Mouse (Mus musculus) cortical plate, adult 2 months (tissue): Measurements from ENCODE around the gene Prpf6. TPM values are rescaled to one million over a fixed set of nuclear protein-coding genes. Genes with fewer than 3 reads are reported as not detected.
A peak's percentile ranks its signal among the peaks of the same experiment; 100 is the strongest.

Experiments
- H3K27ac ChIP-seq: fragments of 200-500 bp; 2 replicates; pipeline ENCODE4 v1.5.1; 2012; ENCODE audit warnings: low read length, control low read depth, inconsistent platforms; ENCODE audit not compliant: insufficient read depth
- H3K4me1 ChIP-seq: fragments of 200-500 bp; 2 replicates; pipeline ENCODE4 v1.6.1; 2011; ENCODE audit warnings: low read length; ENCODE audit not compliant: control insufficient read depth, insufficient read depth
- H3K4me3 ChIP-seq: fragments of 200-500 bp; 2 replicates; pipeline ENCODE4 v1.5.1; 2011; ENCODE audit warnings: mild to moderate bottlenecking, low read length, control low read depth; ENCODE audit not compliant: insufficient read depth
- CTCF ChIP-seq: fragments of 200-500 bp; IDR thresholded peaks from 2 replicates; pipeline ENCODE4 v1.5.1; 2011; ENCODE audit warnings: mild to moderate bottlenecking, control low read depth, low read length; ENCODE audit not compliant: insufficient read depth; ENCODE audit errors: extremely low read depth
- POLR2A ChIP-seq: fragments of 200-500 bp; IDR thresholded peaks from 2 replicates; pipeline ENCODE4 v1.6.1; 2011; ENCODE audit warnings: mild to moderate bottlenecking, low read length, control low read depth; ENCODE audit not compliant: insufficient read depth; ENCODE audit errors: extremely low read depth
- polyA plus RNA-seq: library from polyadenylated mRNA; depleted of rRNA; stranded (reverse); fragments of >200 nt; gene quantifications from 2 replicates; pipeline ENCODE4 v1.2.3, GENCODE M21; 2012

The Prpf6 gene
- polyA plus RNA-seq, 1 experiment, result 35.6 TPM

DNA sequence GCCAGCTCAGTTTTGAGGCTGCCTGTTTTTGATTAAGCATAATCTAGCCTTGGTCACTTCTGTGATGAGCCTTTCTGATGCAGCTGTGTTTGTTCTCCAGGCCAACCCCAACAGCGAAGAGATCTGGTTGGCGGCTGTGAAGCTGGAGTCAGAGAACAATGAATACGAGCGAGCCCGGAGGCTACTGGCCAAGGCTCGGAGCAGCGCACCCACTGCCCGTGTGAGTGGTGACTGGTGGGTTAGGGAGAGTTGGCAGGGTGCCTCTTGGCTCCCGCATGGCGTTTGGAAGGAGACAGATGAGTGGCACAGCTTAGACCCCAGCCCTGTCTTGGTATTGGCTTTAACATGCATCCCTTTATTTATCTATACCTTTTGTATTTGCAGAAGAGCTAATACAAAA, 57.3 kb downstream of the Prpf6 start:
- H3K4me3 ChIP-seq, result no peak overlapping the region

DNA sequence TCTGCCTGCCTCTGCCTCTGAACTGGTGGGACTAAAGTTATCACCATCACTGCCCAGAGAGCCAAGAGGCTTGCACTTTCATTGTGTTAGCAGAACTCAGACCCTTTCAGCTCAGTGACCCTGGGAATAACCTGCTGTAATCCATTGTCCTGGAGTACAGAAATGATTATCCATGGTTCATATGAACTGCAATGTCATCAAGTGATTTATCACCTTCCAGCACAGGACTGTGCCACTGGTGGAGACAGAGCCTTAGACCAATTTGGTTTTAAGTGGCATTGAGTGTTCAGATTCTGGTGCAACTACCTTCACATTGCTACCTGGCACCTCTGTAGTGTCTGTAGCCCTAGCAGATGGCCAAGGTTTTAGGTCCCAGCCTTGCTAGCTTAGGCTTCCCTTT, 61.4 kb downstream of the Prpf6 start:
- H3K4me3 ChIP-seq, result no peak overlapping the region
- no peaks in the 10 kb centered on the region for H3K4me1 ChIP-seq
- no peak for TF ChIP-seq CTCF
- no peak for TF ChIP-seq POLR2A
- no peak overlapping the region for H3K27ac ChIP-seq

More for the DNA sequence above, 57.3 kb downstream of the Prpf6 start:
- Histone ChIP-seq H3K4me1 (no peaks in the 10 kb centered on the region), H3K27ac (no peak overlapping the region)
- TF ChIP-seq CTCF (no peak), POLR2A (no peak)

DNA sequence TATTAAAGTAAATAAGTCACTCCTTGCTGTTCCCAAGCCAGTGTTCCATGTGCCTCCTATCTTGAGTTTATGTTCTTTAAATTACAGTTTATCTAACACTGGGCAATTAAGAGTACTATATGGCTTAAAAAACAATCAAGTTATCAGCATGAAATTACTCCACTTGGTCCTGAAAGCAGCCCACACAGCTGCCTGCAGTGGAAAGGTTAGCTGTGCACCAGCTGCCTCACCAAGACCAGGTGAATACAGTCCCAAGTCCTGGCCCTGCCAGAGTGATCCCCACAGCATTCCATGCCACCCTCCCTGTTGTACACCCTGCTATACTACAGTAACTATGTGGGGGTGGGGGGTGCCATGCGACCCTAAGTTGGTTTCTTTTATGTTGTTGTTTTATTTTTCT, 61.9 kb downstream of the Prpf6 start:
- Histone ChIP-seq H3K27ac (no peak overlapping the region), H3K4me1 (no peaks in the 10 kb centered on the region), H3K4me3 (no peak overlapping the region)
- TF ChIP-seq CTCF (no peak), POLR2A (no peak)

DNA sequence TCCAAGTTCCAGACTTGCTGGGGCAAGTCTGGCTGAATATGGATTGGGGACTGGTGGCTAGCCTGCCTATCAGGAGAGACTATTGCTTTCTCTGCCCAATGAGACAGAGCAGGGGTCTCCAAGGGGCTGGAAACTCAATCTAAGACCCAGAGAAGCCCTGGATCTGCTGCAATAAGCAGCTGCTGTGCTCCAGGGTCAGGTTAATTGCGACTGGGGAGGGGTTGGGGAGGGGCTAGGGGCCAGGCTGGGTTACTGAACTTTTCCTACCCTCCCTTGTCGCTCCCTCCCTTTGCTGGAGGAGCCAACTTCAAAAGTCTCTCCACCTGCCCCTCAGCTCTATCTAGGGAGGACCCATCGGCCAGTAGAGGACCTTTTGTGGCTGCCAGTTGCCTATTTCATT, 65.1 kb downstream of the Prpf6 start, which contains the start of gene Gm29797:
Gene Gm29797 (plus strand): TSS at position 301 of the 400 bp plus-strand sequence.
- H3K4me1 ChIP-seq, result 0 out of 2 replicates have a peak, but pooled peaks cover 2% of the 10 kb centered on the region
- H3K27ac ChIP-seq, result no peak within 1 kb of the TSS

DNA sequence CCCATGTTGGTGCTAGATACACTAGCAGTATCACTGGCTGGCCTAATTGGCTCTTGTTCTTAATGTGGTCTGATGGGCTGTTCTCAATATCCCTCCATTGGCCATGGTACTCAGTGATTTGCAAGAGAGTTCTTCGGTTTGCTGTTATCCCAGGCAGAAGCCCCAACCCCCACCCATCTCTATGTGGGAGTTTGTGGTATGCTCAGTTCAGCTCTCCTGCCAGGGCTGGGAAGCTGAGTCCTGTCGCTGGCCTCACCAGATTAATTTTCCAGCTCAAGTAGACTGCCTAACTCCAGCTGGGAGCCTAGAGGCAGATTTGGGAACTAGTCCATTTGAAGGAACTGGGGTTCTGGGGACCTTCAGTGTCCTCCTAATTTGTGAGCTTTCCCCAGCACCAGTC, 65.8 kb downstream of the Prpf6 start:
- H3K4me1 ChIP-seq, result 0 out of 2 replicates have a peak, but pooled peaks cover 2% of the 10 kb centered on the region
- no peak overlapping the region for H3K27ac ChIP-seq
- no peak overlapping the region for H3K4me3 ChIP-seq
- TF ChIP-seq CTCF, result no peak

More for the DNA sequence above, 65.1 kb downstream of the Prpf6 start, which contains the start of gene Gm29797:
- no peak within 1 kb of the TSS for H3K4me3 ChIP-seq
- TF ChIP-seq POLR2A (no peak), CTCF (no peak)

DNA sequence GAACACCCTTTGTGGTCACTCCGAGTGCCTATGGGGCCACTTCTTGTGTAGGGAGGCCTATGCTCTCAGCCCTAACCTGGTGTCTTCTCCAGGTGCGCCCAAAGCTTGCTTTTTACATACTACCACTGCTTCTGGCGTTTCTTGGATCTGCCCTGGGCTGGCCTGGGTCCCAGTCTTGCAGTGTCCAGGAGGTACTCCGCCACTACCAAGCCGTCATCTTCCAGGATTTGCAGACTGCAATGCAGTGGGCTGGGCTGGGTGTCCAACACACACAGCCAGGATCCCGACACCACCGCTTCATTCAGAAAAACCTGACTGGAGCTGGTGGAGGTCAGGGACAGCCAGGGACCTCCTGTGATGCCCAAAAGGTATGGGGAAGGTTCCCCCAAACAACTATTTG, 66.9 kb downstream of the Prpf6 start:
- H3K4me1 ChIP-seq, result 0 out of 2 replicates have a peak, but pooled peaks cover 2% of the 10 kb centered on the region
- H3K27ac ChIP-seq, result no peak overlapping the region
- TF ChIP-seq POLR2A, result no peak
- TF ChIP-seq CTCF, result no peak
- no peak overlapping the region for H3K4me3 ChIP-seq

DNA sequence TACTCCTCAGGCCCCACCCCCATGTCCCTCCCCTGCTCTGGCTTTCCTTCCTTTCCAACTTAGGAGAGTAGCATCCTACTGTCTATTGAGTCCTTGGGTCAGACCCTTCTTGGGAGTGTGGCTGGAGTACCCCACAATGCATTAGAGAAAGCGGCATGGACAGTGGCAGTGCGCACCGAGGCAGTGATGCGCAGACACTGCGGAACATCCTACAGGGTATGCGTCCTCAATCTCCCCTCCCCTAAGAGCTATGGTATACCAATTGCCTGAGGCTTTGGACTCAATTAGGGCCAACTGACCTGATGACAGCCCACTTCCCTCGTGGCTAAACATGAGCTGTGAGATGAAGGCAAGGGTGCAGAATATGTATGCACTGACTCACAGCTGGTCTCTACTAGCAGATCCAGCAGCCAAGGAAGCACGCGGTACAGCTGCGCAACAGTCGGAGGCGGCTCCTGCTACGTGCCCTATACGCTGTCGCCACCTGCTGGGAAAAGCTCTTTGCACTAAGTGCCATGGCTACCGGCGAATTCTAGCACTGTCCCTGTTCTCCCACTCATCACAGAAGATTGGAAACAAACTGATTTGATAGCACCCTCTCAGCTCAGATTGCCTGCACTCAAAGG, 67.4 kb downstream of the Prpf6 start:
- 0 out of 2 replicates have a peak, but pooled peaks cover 2% of the 10 kb centered on the region for H3K4me1 ChIP-seq
- no peak overlapping the region for H3K4me3 ChIP-seq
- TF ChIP-seq CTCF (peak; percentile 35; the same call in 1 of the 2 replicates), POLR2A (no peak)
- no peak overlapping the region for H3K27ac ChIP-seq

DNA sequence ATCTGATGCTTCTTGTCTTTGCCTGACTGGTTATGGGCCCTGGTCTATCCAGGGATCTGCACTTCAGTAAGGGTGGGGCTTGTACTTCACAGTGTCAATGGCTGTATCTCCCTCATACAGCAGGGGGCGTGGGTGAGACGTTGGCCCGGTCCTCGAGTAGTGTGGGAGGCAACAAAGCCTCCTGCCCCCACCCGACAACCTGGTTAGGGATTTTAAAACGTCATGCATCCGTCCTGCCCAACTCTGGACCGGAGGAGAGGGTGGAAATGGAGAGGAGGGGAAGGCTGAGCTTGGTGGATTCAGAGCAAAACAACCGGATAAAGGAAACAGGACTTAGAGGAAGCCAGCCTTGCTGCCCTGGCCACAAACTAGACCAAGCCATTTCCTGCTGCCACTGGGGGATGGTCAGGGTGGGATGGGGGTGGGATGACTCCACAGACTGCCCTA, 68.0 kb downstream of the Prpf6 start:
- Histone ChIP-seq H3K4me1 (0 out of 2 replicates have a peak, but pooled peaks cover 2% of the 10 kb centered on the region), H3K4me3 (no peak overlapping the region), H3K27ac (no peak overlapping the region)
- no peak for TF ChIP-seq POLR2A
- peak; percentile 74 for TF ChIP-seq CTCF

DNA sequence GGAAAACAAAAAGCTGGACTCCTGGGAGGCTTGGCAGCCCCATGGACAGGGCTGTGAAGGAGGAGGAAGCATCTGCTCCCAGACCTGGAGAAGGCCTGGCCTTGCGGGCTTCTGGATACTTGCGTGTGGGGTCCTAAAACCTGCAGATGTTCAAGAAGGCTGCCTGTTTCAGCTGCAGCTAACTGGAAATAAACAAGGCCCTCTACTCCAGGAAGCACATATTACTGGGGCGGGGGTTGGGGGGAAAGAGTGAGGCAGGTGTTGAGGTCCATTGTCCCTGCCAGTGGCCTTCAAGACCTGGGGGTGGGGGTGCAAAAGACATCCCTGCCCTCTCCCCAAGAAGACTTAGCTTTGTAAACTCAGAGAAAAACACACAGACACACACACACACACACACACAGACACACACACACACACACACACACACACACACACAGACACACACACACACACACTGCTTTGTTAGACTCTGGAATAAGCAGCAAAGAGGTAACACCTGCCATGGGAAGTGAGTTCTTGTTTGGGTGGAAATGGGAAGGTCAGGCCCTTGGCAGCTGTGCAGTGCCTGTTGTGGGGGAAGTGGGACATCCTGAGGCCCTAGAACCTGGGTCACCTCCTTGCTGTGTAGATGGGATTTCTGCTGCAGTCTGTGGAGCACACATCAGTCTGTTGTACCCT, 71.1 kb downstream of the Prpf6 start:
- TF ChIP-seq POLR2A, result no peak
- no peak for TF ChIP-seq CTCF
- 0 out of 2 replicates have a peak, but pooled peaks cover 2% of the 10 kb centered on the region for H3K4me1 ChIP-seq
- H3K4me3 ChIP-seq, result no peak overlapping the region
- H3K27ac ChIP-seq, result no peak overlapping the region

DNA sequence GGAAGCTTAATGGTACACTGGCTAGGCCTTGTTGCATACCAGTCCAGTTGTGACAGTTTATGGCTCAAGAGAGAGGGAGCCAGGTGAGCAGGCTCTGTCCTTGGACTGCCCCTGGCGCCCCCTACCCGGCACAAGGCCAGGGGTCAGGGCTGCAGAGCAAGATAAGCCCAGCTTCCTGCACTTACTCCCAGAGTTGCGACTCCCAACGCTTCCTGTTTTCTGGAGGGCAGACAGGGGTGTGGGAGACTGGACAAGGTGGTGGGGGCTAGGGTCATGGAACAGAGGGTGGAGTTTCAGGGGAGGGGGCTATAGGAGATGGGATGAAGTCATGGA, 71.6 kb downstream of the Prpf6 start:
- Histone ChIP-seq H3K4me3 (no peak overlapping the region), H3K27ac (0 out of 2 replicates have a peak overlapping the region, but pooled peaks have one; percentile 47), H3K4me1 (0 out of 2 replicates have a peak, but pooled peaks cover 2% of the 10 kb centered on the region)
- TF ChIP-seq POLR2A (no peak), CTCF (no peak)
